Mouse (Mus musculus) G1E-ER4 (cell line): Measurements from ENCODE around the gene Ppp3ca. TPM values are rescaled to one million over a fixed set of nuclear protein-coding genes. Genes with fewer than 3 reads are reported as not detected.

Source experiments
- GATA1 ChIP-seq: IDR thresholded peaks from one replicate; pipeline ENCODE4 v1.8.0; 2012; ENCODE audit warnings: low read length, inconsistent platforms
- polyA plus RNA-seq: library from polyadenylated mRNA; stranded (reverse); fragments of >175 nt; gene quantifications from 2 replicates; pipeline ENCODE4 v1.2.3, GENCODE M21; 2012

Ppp3ca gene
- polyA plus RNA-seq, 1 experiment, result 119 TPM

GRCm38 (mm10) chr3:136866095-136866494 is 196.2 kb downstream of the Ppp3ca start:
- TF ChIP-seq GATA1, result no peak

- TF ChIP-seq GATA1, result no peak
Observed at GRCm38 (mm10) chr3:136866571-136866970, 196.6 kb downstream of the Ppp3ca start.

- TF ChIP-seq GATA1, result no peak
Observed at GRCm38 (mm10) chr3:136867366-136867765, 197.4 kb downstream of the Ppp3ca start.

- no peak for TF ChIP-seq GATA1
Observed at GRCm38 (mm10) chr3:136871772-136872532, 202.0 kb downstream of the Ppp3ca start.

GRCm38 (mm10) chr3:136872533-136873095 is 202.7 kb downstream of the Ppp3ca start:
- no peak for TF ChIP-seq GATA1

- no peak for TF ChIP-seq GATA1
Observed at GRCm38 (mm10) chr3:136873809-136874449, 204.0 kb downstream of the Ppp3ca start.

- no peak for TF ChIP-seq GATA1
Observed at GRCm38 (mm10) chr3:136874566-136874965, 204.6 kb downstream of the Ppp3ca start.

- no peak for TF ChIP-seq GATA1
Observed at GRCm38 (mm10) chr3:136887741-136888140, 217.8 kb downstream of the Ppp3ca start.

- TF ChIP-seq GATA1, result no peak
Observed at GRCm38 (mm10) chr3:136892140-136892539, 222.2 kb downstream of the Ppp3ca start.

- TF ChIP-seq GATA1, result no peak
Observed at GRCm38 (mm10) chr3:136893596-136894402, 223.9 kb downstream of the Ppp3ca start.

GRCm38 (mm10) chr3:136895498-136895897 is 225.6 kb downstream of the Ppp3ca start:
- no peak for TF ChIP-seq GATA1

GRCm38 (mm10) chr3:136896276-136896675 is 226.4 kb downstream of the Ppp3ca start:
- TF ChIP-seq GATA1, result no peak

GRCm38 (mm10) chr3:136899744-136900143 is 229.8 kb downstream of the Ppp3ca start:
- TF ChIP-seq GATA1, result no peak

GRCm38 (mm10) chr3:136900986-136901385 is 231.1 kb downstream of the Ppp3ca start:
- no peak for TF ChIP-seq GATA1

- TF ChIP-seq GATA1, result no peak
Observed at GRCm38 (mm10) chr3:136902776-136903175, 232.9 kb downstream of the Ppp3ca start.

GRCm38 (mm10) chr3:136905577-136905976 is 235.7 kb downstream of the Ppp3ca start:
- no peak for TF ChIP-seq GATA1
